Mouse (Mus musculus) gastrocnemius, postnatal 10 days (tissue): ENCODE measurements around the gene Gm20425. TPM values are rescaled to one million over a fixed set of nuclear protein-coding genes. Genes with fewer than 3 reads are reported as not detected.
"Not testable (repeated sequence)": the region's sequence is repeated elsewhere in the genome, so short reads cannot be mapped to it uniquely, and the experiment has no call there.

ENCODE experiments used
- DNase-seq: peaks from one replicate; pipeline ENCODE4 v3.0.0; 2021; ENCODE audit warnings: mixed read lengths
- total RNA-seq, 2 experiments: library from RNA; stranded (reverse); gene quantifications; 2 replicates each; pipeline ENCODE4 v1.2.3; 2021

Gene Gm20425
- total RNA-seq, 2 experiments from 2014 or later: 4.7 to 5.1 TPM

- no peak for DNase-seq
Measured at GRCm38 (mm10) chr9:103224721-103225120, 5.4 kb downstream of the Gm20425 start.

DNA sequence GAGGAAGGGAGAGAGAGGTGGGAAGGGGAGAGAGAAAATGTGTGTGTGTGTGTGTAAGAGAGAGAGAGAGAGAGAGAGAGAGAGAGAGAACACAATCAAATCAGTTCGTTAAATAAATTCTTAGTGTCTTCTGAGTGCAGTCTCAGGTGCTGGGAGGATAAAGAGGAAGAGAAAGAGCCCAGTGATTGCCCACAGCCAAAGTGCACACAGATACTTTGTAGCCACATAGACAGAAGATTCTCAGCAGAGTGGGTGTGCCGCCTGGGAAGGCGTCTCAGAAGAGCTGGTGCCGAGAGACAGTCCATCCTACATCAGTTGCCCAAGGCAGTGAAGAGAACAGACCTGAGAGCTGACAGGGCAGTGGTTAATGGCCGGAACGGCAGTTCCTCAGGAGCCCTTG is 15.8 kb downstream of the Gm20425 start:
- no peak for DNase-seq

DNA sequence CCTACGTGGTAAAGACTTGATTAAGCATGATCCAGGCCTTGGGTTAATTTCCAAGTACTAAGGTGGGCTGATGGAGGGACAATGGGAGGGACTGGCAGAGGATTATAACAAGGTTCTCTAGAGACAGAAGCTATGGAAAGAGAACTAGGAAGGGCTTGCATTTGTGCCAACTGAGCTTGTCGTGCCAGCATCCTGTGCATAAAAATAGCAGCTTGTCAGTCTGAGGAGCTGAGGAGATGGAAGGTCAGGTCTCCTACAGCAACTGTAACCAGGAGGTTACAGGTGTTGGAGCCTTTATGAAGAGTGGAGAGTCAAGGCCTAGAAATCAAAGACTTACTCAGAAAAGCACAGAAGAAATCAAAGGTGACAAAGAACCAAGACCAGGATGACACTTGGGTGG is 16.5 kb downstream of the Gm20425 start:
- DNase-seq: no peak

DNA sequence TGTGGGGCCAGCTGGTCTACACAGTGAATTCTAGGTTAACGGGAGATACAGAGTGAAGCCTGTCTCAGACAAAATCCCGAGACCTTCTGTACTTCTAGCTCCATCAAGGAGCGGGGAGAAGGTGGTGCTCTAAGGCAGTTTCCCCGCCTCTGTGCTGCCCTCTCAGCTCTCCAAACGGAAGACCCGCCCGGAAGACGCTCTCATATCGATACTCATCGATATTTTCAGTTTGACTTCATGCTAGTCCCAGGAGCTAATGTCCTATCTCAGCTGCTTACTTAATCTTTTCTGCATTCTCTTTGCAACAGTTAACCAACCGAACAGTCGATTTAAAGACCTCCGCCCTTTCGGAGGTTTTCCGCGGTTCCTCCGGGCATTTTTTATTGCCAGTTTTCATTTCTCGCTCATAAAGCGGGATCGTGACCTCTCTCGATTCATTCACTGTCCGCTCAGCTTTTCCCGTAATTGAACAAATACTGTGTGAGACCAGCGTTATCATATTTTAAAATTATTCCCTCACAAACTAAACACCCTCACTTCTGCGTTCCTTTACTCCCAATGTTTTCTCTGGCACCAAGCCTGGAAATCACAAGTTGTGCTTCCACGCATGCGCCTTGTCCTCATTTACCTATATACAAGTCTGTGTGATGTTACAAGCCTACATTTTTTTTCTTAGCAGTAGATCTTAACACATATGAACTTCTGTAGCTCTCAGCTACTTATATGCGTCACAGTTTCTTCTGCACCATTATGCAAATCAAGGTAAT is 17.3 kb downstream of the Gm20425 start:
- DNase-seq: no peak

DNA sequence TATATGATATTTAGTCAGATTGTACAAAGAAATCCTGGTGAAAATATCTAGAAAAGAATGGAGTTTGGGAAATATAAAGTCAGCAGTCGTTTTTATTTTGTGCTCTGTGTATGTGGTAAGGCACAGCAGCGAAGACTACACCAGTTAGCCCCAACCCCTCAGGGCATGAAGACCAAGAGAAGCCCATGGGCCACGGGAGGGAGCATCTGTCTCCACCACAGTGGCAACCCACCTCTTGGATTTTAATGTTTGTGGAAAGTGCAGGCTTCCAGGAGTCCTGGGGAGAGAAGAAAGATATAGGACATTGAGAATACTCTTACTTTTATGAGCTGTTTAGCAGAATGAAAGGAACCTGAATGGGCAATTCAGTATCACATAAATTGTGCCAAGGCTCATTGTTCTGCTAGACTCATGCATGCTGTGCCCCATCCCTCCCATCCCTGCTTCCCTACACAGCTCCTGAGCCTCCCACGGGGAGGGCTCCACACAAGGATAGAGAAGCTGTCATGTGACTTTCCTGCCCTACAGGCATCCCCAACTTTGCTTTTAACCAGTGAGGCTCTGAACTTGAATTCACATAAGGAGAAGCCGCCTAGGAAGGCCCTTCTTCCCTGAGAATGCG is 21.2 kb downstream of the Gm20425 start:
- no peak for DNase-seq

- DNase-seq: peak; percentile 50
Measured at GRCm38 (mm10) chr9:103207846-103208245, 22.3 kb downstream of the Gm20425 start.

DNA sequence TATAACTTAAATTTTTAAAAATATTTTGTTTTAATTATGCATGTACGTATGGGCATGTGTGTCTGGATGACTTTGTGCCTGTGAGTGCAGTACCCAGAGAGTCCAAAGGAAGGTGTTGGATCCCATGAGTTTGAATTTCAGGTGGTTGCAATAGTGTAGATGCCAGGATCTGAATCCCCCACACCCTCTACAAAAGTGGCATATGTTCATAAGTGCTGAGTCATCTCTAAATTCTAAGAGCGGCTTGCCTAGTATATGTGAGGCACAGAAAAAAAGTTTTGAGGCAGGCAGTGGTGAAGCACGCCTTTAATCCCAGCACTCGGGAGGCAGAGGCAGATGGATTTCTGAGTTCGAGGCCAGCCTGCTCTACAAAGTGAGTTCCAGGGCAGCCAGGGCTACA is 24.3 kb downstream of the Gm20425 start:
- DNase-seq: no peak

GRCm38 (mm10) chr9:103201561-103202260 is 28.4 kb downstream of the Gm20425 start, which contains the start of gene Srprb:
Gene Srprb (minus strand): TSS chr9:103202137.
- DNase-seq: peak; percentile 94

- no peak for DNase-seq
Measured at GRCm38 (mm10) chr9:103188416-103188815, 41.7 kb downstream of the Gm20425 start.

DNA sequence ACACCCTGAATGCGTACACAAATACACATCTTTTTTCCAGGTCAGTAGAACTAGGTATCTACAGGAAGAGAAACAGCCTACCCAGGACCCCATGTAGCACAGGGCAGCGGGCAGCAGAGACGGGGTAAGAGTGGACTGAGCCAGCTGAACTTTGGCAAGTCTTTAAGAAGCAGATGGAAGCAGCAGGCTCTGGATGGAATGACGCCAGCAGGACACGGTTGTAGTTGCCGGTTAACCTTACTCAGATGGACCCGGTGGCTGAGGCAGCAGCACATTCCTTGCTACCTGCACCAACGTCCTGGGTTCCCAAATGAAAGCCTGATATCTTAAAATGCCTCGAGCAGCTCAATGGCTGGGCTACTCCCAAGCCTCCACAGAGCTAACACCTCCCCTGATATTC is 43.4 kb downstream of the Gm20425 start:
- peak; percentile 48 for DNase-seq

- DNase-seq: no peak
Measured at GRCm38 (mm10) chr9:103185946-103186345, 44.2 kb downstream of the Gm20425 start.

DNA sequence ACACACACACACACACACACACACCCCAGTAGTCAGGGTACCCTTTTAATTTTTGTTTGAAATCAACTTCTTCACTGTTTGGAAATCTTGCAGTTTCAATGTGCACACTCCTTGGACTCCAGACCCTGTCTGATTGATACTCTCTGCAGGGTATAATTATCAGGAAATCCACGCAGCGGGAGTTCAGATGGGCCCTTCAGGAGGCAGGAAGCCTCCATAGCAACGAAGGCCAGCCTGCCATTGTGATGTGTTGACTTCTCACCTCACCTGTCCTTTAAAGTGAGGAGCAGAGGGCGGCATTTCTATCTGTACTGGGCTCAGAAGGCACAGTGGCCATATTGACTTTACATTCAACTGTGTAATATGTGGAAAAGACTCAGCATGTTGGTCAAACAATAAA is 45.3 kb downstream of the Gm20425 start:
- DNase-seq: no peak

- no peak for DNase-seq
Measured at GRCm38 (mm10) chr9:103181886-103182285, 48.2 kb downstream of the Gm20425 start.

GRCm38 (mm10) chr9:103180807-103181565 is 49.1 kb downstream of the Gm20425 start:
- peak; percentile 67 for DNase-seq

DNA sequence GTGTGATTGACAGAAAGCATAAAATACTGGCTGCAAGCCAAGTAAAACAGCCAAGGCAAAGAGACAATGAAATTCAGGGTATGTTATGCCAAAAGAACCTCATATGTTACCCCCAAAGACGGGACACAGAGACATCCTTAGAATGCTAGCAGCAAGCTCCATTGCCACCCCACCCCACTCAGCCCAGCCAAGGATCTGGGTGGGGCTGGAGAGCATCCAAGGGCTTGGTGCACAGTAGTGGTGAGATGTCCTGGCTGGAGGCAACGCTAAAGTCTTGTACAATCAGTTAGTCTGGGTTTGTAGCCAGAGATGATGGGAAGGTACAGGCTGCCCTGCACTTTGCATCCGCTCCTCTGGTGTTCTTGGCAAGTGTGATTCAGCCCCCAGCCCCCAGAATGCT is 49.8 kb downstream of the Gm20425 start:
- DNase-seq: peak; percentile 63

DNA sequence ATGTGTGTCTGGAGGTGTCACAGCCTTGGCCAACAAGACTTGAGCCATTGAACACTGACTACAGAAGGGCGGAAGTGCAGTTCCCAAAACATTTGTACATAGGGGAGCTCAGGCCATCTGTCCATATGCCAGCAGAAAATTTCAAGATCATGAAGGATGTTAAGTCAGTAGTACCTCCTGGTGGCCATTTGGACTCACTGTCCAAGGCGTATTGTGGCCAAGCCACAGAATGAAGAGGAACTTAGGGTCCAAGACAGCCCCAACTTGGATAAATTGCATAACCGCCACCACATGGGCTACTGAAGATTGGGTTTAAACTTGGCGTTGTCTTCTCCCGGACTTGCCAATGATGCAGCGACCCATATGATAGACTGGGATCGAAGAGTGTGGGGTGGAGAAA is 54.4 kb downstream of the Gm20425 start:
- no peak for DNase-seq

DNA sequence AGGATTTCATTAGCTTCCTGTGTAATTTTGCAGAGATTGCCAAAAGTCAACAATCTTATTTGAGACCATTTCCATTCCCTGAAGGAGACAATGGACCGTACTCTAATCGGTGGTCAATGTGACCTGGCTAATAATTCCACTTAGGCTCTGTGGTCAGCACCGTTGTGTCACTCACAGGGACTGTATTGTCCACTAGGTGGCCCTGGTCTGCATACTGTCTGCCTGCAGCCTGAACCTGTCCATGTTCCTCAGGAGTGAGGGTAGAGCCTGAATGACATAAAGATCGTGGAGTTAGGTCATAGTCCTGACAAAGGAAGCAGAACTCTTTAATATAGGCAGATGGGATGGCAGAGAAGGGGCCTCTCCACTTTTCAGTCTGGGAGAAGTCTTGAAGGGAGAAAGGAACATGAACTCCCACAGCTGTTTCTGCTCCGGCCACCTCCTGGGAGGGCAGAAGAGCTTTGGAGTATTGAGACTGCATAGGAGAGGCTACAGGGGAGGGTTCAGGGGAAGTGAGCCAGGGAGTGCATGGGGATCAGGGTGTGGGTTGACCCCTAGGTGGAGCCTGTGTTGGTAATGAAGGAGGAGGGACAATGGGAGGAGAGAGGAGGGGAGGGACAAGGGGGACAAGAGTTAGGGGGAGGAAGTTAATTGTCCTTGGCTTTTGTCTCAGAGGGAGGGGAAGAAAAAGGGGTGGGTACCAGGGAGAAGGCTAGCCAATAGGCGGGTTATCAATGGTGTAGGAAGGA is 55.2 kb downstream of the Gm20425 start:
- no peak for DNase-seq

GRCm38 (mm10) chr9:103168771-103169170 is 61.3 kb downstream of the Gm20425 start:
- DNase-seq: no peak

- no peak for DNase-seq
Measured at GRCm38 (mm10) chr9:103168046-103168445, 62.1 kb downstream of the Gm20425 start.

DNA sequence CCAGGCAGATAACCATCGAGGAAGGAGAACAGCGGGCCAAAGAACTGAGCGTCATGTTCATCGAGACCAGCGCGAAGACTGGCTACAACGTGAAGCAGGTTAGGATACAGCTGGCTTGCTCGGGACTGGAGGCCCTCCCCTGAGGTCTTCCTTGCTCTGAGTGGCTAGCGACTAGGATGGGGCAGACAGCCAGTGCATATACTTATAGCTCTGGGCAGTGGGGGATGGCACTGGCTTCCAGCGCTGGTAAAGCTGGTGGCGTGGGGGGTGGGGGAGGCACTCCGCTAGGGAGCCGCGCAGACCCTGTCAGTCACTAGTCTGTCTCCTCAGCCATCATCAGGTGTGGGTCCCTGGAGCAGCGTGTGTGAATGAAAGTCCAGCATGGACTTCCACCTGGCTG is 66.3 kb downstream of the Gm20425 start:
- DNase-seq: no peak

DNA sequence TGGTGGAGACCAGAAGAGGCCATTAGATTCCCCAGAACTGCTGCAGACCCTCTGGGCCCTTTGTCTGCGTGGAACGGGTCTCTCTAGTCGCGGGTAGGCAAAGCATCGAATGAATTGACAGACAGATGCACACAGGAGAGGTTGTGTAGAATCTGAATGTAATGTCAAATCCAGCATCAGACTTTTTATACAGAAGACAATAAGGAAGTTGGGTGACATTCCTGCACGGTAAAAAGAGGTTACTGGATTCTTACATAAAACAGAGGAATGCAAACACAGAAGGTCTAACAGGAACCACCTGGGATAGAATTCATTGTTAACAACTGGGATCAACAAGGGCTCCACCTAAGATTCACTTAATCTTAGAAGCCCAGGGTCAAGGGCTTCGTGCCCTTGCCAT is 74.9 kb downstream of the Gm20425 start:
- DNase-seq: not testable (repeated sequence)

- no peak for DNase-seq
Measured at GRCm38 (mm10) chr9:103154568-103154967, 75.5 kb downstream of the Gm20425 start.
